Mouse (Mus musculus) forelimb bud, embryonic 11.5 days (tissue): ENCODE measurements around the gene Klhdc9.
"Not testable (repeated sequence)": the region's sequence is repeated elsewhere in the genome, so short reads cannot be mapped to it uniquely, and the experiment has no call there.

ENCODE experiments used
- DNase-seq: peaks from one replicate; pipeline ENCODE4 v3.0.0-alpha.2; 2012; ENCODE audit warnings: low read depth, low spot score

The Klhdc9 gene

DNA sequence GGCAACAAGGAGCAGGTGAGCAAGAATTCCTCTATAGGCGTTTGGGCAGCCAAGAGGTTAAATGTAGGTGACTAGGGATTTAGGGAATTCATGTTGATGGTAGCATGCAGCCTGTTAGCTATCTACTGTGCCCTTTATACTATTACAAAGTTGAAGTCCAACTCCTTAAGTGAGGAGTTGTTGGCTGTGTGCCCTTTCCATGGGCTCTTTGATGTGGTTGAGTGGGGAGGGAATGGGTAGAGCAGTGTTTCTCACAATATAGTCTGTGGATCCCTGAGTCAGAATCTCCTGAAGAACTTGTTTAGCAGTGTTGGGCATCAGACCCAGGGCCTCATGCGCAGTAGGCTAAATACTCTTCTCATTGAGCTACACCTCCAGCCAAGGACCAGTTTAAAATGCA lies 3.8 kb downstream of the Klhdc9 start:
- DNase-seq = no peak

DNA sequence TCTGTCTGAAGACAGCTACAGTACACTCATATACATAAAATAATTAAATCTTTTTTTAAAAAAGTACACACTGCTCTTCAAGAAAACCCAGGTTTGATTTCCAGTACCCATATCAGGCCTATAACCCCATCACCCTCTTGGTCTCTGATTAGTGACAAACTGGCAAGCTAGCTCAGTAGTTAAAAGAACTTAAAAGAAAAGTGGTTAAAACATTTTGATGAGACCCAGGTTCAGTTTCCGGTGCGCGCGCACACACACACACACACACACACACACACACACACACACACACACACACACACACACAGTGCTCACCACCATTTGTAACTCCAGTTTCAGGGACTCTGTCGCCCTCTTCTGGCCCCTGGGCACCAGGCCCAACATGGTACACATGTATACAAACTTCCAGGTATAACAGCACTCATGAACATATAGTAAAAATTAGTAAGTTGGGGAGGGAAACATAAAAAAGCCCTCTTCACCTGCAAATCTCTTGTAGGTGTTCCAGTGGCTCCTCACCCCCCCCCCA lies 4.7 kb downstream of the Klhdc9 start:
- no peak for DNase-seq

DNA sequence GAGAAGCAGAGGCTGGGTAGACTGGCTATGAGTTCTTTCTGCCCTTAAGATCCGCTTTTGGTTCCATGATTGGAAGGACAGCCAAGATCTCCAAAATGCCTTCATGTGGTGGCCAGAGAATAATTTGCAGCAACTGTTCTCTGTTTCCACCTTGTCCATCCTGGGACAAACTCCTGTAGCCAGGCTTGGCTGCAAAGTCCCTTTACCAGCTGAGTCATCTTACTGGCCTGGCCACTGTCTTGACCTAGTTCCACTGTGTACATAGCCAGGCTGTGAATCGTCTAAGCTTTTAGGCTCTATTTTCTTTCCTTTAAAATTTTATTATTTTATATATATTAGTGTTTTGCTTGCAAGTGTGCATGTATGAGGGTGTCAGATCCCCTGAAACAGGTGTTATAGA lies 11.4 kb downstream of the Klhdc9 start:
- no peak for DNase-seq

DNA sequence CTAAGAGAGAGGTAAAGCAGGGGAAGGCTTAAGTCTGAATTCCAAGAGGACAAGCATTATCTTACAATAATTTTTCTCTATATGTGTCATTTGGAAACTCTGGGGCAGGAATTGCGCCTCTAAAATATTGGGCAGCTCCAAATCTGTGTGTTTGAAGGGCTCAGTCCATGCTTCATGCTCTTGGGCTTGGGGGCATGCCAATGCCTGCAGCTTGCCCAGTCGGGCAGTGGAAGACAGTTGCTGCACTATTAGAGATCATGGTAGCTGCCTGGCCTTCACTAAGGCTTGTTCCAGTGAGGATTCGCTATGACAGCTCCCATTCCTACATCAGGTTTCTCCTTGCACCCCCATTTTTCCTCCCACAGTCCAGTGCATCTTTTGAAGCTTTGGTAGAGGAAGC lies 11.9 kb downstream of the Klhdc9 start:
- DNase-seq = no peak

DNA sequence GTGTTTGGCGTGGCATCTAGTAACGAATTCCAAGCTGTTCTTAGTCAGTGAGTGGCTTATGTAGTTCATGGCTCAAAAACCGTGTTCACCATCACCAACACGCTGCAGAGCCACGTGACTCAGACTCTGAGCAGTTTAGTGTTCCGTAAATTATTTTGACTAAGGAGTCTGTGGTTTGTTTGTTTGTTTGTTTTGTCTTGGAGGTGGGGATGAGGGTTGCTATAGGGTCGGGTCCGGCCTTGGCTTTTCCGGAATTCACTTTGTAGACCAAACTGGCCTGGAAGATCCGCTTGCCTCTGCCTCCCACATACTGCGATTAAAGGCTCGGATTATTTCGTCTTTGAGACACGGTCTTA lies 14.5 kb downstream of the Klhdc9 start:
- DNase-seq = no peak

DNA sequence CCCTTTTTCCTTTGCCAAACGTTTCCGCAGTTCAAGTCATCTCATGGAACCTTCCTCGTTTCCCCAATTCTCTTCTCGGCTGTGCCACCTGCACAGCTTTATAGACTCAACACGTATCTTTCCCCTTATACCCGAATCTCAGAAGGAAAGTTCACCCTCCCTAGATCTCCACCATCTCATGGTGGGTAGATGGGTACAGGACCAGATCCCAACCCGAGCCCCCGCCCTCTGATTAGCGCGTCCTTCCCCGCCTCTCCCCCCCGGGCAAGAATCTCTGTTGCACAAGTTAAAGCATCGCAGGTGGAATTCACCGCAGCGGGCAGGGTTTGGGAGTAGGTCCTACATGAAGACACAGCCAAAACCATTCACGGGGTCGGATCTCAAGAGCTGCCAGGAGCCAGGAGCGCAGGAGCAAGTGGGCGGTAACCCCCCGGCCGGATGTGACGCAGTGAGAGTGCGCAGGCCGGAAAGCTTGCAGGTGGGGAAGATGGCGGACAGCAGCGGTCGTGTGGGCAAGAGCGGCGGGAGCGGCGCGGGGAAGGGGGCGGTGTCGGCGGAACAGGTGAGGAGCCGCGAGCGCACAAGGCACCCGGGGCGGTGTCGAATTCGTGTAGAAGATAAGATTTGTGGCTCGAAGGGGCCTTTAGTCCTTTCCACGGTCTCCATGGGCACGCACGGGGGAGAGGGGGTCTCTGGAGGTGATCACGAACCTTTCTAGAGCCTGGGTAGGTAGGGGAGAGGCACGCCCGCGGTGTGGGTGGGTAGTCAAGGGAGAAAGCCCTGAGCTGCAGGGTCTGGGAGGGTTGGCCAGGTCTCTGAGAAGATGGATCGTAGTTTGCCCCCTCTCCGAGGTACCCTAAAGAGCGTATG lies 15.1 kb downstream of the Klhdc9 start, which contains the start of the genes Nit1 and Pfdn2:
Nit1 (minus strand) TSS at position 422 of the 870 bp plus-strand sequence.
Pfdn2 (plus strand) TSS at position 446 of the 870 bp plus-strand sequence.
- DNase-seq = peak; percentile 89

DNA sequence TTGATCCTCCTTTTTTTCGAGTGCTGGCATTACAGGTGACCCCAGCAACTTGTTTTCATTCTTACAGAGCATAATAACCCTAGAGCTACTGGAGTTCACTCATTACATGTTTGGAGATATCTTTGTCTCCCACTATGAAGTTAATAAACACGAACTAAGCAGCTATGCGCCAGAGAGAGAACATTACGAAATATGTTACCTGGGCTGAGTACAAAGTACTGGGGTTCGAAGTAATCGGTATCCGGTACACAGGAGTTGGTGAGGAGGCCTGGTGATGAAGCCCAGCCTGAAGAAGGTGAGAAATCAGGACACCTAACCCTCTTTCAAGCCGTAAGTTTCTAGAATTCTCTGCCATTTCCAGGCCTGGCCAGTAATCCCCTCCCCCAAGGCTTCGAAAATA lies 15.9 kb downstream of the Klhdc9 start:
- no peak for DNase-seq

DNA sequence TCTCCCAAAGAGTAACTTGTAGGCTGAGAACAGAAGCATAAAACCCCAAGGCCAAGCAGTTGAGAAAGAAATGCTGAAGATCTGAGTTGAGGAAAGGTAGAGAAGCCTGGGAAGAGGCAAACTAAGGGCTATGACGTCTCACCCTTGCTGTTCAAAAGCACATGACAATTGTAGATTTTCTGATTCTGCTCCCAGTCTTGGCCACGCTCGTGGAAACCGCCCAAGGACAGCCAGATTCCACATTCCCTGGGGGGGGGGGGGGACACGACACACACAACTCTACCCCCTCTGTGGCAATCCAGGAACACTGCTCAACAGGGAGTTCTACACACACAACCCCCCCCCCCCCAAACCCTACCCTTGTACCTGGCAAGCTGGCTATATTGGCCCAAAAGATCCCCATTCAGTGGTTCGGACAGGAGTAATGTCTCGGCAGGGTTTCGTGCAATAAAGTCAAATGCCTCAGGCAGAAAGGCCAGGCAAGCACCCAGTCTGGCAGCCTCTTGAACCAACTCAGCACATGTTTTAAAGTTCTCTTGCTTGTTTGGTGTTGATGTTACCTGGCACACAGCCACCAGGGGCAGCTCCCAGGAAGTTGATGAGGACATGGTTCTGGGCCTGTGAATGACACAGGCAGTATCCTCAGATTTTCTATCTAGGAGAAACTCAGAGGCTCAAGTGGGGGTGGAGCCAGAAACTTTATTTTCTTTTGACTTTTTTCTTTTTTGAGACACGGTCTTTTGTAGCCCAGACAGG lies 16.5 kb downstream of the Klhdc9 start:
- no peak for DNase-seq

DNA sequence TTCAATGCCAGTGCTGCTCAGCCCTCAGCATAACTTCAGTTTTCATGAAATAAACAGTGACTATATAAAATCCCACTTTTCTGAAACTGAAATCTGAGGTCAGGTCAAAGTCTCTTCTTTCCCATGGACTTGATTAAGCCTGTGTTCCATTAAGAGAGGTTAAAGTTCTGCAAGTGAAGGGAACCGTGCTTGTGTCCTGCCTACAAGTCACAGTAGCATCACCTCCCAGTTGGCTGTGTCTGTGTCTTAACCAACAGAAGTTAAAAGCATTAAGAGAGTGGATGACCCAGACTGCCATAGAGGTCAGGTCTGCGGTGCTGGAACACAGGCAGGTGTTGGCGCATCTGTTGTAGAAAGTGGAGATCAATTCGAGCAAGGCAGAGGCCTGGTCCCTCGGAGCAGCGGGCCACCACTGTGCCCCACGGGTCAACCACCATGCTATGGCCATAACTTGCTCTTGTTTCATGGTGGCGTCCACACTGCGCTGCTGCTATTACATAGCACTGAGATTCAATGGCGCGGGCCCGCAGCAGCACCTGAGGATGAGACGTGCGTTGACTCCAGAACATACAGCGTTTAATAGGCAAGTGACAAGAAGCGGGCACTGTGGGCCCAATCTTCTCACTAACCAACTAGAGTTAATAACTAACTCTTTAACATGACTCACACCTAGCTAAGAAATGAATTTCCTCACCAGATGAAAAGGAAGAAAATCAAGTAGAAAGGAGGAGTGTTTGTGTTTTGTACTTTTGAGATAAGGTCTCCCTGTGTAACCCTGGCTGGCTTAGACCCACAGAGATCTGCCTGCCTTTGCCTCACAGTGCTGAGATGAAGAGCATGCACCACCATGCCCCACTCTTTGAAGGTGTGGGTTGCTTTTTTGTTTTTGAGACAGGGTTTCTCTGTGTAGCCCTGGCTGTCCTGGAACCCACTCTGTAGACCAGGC lies 18.1 kb downstream of the Klhdc9 start:
- no peak for DNase-seq

DNA sequence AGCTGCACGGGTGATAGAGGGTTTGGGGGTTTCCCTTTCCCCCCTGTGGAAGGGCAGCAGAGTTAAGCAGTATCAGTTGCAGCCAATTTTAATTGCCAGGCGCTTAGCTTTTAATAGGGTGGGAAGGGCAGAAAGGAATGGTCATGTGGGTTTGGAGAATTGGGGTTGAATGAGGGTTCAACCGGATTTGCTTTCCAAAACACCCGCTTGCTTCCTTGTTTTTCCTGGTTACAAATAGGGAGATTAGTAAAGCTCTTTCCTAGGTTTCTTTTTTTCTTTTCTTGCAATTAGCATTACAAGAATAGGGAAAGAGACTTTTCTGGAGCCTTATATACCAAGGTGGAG lies 30.4 kb downstream of the Klhdc9 start:
- no peak for DNase-seq

DNA sequence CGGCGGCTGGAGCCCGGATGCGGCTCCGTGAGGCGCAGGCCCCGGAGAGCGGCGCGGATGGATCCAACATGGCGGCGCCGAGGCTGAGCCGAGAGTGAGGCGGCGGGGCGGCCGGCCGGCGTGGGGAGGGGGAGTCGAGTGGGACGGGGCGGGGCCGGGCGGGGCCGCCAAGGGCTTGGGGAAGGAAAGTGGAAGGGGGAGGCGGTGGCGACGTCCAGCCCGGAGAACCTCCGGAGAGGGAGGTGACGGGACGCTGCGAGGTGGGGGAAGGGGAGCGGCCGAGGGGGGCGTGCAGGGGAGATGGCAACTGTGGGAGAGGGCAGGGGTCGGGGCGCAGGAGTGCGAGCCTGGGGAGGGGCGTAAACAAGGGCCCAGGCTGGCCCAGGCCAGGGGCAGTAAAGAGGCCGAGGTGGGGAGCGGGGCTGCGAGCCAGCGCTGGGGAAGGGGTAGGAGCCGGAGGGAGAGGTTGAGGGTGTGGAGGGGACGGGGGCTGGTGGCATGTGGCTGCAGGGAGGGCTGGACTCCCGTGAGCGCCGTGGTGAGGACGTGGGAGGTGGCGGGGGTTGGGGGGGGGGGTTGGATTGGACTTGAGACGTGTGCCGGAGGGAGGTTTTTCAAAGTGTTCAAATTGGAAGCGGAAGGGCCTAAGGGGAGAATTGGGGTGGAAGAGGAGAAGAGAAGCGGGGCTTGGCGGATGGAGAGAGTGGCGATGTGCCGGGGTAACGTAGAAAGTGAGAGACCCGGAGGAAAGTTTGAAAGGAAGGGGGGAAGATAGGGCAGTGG lies 31.0 kb downstream of the Klhdc9 start:
- DNase-seq = peak; percentile 80

DNA sequence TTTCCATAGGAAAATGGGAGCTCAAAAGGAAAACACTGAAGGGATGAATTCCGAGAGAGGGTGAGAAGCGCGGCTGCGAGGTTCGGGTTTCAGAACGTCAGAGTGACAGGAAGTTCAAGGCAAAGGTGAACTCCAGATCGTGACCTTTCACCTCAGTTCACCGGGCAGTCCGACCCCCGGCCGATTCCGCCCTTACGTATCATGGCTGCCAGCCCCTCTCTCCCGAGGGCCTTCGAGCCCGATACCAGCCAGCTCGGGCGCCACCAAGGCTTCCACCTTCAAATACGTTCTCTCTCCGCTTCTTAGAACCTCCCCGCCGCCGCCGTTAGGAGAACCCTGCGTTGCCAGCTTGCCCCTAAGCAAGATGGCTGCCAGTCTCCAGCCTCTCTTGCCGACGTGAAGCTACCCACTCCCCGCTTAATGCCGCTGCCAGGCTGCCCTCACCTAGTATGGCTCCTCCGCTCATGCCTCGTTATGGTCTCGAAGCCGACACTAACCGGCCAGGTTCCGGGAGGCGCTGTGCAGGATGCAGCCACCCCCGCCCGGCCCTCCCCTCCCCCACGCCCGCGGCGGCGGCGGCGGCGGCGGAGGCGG lies 31.7 kb downstream of the Klhdc9 start, which contains the start of gene Dedd:
Dedd (plus strand) TSS at position 307 of the 594 bp plus-strand sequence.
- peak; percentile 86 for DNase-seq

DNA sequence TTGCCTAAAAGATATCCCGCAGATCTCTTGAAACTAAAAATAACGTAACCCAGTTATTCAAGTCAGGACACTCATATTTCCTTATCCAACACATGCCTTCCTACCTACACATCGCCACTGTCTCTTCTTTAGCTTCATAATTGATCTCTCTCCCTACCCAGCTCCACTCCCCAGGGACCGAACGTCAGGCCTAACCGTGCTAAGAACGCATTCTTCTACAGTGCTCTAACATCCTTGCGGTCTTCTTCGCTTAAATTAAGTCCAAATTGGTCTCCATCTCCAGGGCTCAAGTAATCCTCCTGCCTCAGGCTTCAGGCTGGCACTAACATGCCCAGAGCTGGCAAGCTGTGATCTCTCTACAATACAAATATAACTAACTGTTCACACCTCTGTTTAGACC lies 32.4 kb downstream of the Klhdc9 start:
- DNase-seq = no peak

DNA sequence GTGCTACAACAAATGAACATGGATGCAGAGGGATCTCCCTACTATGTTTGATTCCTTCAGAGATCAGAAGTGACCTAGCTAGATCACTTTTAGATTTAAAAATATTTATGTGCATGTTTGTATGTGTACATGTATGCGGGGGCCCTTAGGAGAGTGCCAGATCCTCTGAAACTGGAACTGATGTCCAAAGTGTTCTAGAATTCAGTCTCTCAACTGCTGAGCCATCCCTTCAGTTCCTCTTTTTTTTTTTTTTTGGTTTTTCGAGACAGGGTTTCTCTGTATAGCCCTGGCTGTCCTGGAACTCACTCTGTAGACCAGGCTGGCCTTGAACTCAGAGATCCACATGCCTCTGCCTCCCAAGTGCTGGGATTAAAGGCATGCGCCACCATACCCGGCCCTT lies 34.0 kb downstream of the Klhdc9 start:
- not testable (repeated sequence) for DNase-seq

DNA sequence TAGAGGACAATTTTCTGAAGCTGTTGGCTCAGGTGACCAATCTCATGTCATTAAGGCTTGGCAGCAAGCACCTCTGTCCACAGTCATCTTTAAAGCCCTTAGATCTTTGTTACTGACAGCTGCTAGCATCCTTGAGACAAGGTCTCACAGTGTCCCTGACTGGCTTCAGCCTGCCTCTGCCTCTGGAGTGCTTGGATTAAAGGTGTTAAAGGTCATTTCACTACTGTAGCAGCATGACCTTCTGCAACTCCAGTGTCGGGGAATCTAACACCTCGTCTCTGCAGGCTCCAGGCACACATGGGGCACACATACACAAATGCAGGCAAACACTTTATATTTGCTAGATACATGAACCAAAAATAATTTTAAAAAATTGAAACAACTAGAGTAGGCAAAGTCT lies 35.0 kb downstream of the Klhdc9 start:
- no peak for DNase-seq

DNA sequence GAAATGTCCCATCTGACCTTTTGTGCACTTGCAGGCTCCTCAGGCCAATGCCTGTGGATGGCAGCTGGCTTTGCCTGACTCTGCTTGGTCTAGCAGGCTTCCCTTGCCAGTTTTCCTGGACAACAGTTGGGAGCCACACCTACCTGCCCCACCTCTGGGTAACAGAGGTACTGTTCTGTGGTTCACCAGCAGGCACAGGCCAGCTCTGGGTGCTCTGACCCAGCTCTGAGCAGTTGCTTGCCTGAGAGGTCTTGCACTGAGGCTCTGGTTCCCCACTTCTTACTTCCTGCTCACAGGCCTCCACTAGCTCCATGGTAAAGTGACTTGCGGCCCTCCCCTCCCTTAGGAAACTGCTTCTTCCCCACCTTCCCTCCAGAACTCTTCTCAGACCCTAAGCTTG lies 38.6 kb downstream of the Klhdc9 start:
- no peak for DNase-seq

DNA sequence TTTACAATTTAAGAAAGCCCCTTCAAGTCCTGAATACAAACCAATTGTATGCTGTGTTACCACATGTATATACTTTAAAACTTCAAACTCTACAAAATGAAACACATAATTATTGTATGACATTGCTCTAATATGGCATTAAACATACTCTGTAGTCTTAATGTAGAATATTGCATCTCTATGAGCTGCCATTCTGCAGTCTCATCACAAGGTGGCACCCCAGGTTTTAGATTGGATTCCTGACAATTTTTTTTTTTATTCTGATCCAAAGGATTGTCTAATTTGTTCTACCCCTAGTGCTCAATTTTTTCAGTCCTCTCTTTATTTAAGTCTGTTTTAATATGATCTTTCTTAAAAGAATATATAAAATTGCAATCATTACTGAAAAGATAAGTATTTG lies 39.2 kb downstream of the Klhdc9 start:
- DNase-seq = no peak

DNA sequence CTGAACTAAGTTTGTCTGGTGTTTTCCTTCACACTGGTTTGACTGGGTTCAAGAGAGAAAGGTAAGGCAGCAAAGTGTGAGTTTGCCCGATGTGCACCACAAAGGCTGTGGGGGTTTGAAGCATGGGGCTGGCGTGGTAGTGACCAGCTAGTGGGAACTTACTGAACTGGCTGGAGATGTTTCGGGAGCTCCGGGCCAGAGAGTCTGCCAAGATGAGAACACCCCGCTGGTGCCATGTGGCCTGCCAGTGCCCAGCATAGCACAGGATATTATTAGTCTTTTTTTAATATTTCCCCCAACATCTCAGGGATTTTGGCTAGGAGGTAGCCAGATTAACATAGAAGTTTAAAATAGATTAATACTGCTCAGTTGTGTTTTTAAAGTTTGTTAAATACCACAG lies 40.4 kb downstream of the Klhdc9 start:
- DNase-seq = no peak

DNA sequence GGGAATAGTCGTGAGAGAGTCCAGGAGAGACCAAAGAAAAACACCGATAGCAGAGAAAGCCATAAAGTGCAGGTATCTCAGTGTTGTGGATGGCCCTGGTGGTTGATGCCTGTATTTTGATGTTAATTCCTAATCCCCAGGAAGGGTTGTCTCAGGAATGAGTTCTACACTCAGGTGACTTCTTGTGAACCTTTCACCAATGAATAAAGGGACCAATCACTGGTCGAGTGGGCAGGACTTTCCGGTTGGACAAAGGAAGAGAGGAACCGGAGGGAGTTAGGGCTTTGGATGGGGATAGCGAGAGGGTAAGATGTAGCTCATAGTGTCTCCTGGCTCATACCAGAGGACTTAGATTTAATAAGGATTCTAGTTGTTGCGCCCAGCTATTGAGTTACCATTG lies 40.9 kb downstream of the Klhdc9 start:
- DNase-seq = no peak

DNA sequence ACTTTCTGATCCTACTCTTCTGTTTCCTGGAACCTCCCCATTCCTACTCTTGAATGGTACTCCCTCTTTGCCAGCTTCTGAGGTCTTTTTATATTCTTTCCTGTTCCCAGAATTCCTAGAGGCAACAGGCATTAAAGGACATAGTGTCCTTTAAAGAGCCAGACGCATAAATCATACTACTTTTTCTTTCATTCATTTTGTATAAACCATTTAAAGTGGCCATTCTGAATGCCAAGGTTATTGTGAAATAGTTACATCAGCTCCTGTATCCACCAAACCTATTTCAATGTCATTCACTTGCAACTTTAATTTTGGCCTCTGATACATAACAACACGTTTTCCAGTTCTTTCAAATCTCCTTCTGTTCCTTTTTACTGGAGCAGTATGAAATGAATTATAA lies 51.3 kb downstream of the Klhdc9 start:
- no peak for DNase-seq
